7 mouse cellular contexts compared by ENCODE assay signal in genomic region chr14:20178593-20178992, GRCm38 (mm10). TPM values are rescaled to one million over a fixed set of nuclear protein-coding genes. Genes with fewer than 3 reads are reported as not detected.
DNase-seq lines count a peak whose midpoint lies in the region; ATAC-seq lines count a peak whose summit lies in the region.

No protein-coding gene starts in this region.

- H3K4me3 ChIP-seq in kidney, embryonic 16.5 days (ENCODE audit: low read length) = peak overlapping the region; percentile 49
- no peak overlapping the region for H3K4me3 ChIP-seq in embryonic facial prominence, embryonic 12.5 days
- peak overlapping the region; percentile 78 for H3K4me3 ChIP-seq in liver, embryonic 13.5 days (replicated peaks)

- intact Hi-C loops in left cerebral cortex, postnatal 36 days (cut with DNase I) = no loop called here

- WGBS in kidney, embryonic 16.5 days = 32% methylated on average over 4 of the region's 4 CpGs
- 14% methylated on average over 4 of the region's 4 CpGs for WGBS in embryonic facial prominence, embryonic 12.5 days
- 28% methylated on average over 4 of the region's 4 CpGs for WGBS in liver, embryonic 13.5 days (ENCODE audit: insufficient replicate concordance)

- ATAC-seq in kidney, embryonic 16.5 days (ENCODE audit: low FRiP score, low TSS enrichment) = no peak
- no peak for ATAC-seq in embryonic facial prominence, embryonic 12.5 days (ENCODE audit: insufficient number of reproducible peaks, insufficient read depth, low FRiP score, low TSS enrichment)
- ATAC-seq in liver, embryonic 13.5 days (ENCODE audit: low read depth) = no peak

- H3K4me2 ChIP-seq in kidney, embryonic 16.5 days (replicated peaks; ENCODE audit: low read depth, low read length) = peak overlapping the region; percentile 85
- H3K4me2 ChIP-seq in embryonic facial prominence, embryonic 12.5 days (replicated peaks) = peak overlapping the region; percentile 20
- peak overlapping the region; percentile 95 for H3K4me2 ChIP-seq in liver, embryonic 13.5 days

- no peaks in the 10 kb centered on the region for H3K27me3 ChIP-seq in kidney, embryonic 16.5 days (ENCODE audit: insufficient read depth, low read length)
- no peaks in the 10 kb centered on the region for H3K27me3 ChIP-seq in embryonic facial prominence, embryonic 12.5 days
- no peaks in the 10 kb centered on the region for H3K27me3 ChIP-seq in liver, embryonic 13.5 days

- H3K9me3 ChIP-seq in kidney, embryonic 16.5 days (ENCODE audit: low read length) = no peaks in the 10 kb centered on the region
- H3K9me3 ChIP-seq in embryonic facial prominence, embryonic 12.5 days = no peaks in the 10 kb centered on the region
- H3K9me3 ChIP-seq in liver, embryonic 13.5 days (replicated peaks) = no peaks in the 10 kb centered on the region

- no peak for DNase-seq in kidney, postnatal 4 days
- peak; percentile 88 for DNase-seq in ES-CJ7 (ENCODE audit: low read depth, low spot score)
- DNase-seq in liver, embryonic 13.5 days = no peak
- no peak for DNase-seq in urinary bladder, postnatal 4 days (ENCODE audit: low spot score in 2 of 2)
- DNase-seq in left cerebral cortex, postnatal 36 days (ENCODE audit: low spot score in 2 of 2) = no peak

- H3K9ac ChIP-seq in kidney, embryonic 16.5 days (replicated peaks; ENCODE audit: low read length) = peak overlapping the region; percentile 48
- no peak overlapping the region for H3K9ac ChIP-seq in embryonic facial prominence, embryonic 12.5 days
- peak overlapping the region; percentile 86 for H3K9ac ChIP-seq in liver, embryonic 13.5 days

- peaks cover 3% of the 10 kb centered on the region; the same call in 1 of the 2 replicates for H3K36me3 ChIP-seq in kidney, embryonic 16.5 days (ENCODE audit: insufficient read depth, low read length)
- H3K36me3 ChIP-seq in embryonic facial prominence, embryonic 12.5 days = no peaks in the 10 kb centered on the region
- no peaks in the 10 kb centered on the region; the same call in 1 of the 2 replicates for H3K36me3 ChIP-seq in liver, embryonic 13.5 days

- H3K4me1 ChIP-seq in kidney, embryonic 16.5 days (ENCODE audit: insufficient read depth, low read length) = peaks cover 27% of the 10 kb centered on the region
- H3K4me1 ChIP-seq in embryonic facial prominence, embryonic 12.5 days = peaks cover 32% of the 10 kb centered on the region
- peaks cover 73% of the 10 kb centered on the region for H3K4me1 ChIP-seq in liver, embryonic 13.5 days (replicated peaks)

- H3K27ac ChIP-seq in kidney, embryonic 16.5 days (ENCODE audit: low read length) = peak overlapping the region; percentile 65
- no peak overlapping the region for H3K27ac ChIP-seq in embryonic facial prominence, embryonic 12.5 days
- peak overlapping the region; percentile 0; the same call in 1 of the 2 replicates for H3K27ac ChIP-seq in liver, embryonic 13.5 days

RNA-seq across cellular contexts. Expression of gene Kcnk5, which starts 3.0 kb away (rescaled TPM):
- polyA plus RNA-seq in kidney, embryonic 16.5 days (2015; fragmentation: Nextera tagmentation; extraction: Ambion mirVana) = 21.9 and 22.7 TPM in 2 replicates
- polyA plus RNA-seq in embryonic facial prominence, embryonic 12.5 days (2016; fragmentation: Nextera tagmentation; extraction: Ambion mirVana) = 6.5 and 6.9 TPM in 2 replicates
- polyA plus RNA-seq in liver, embryonic 13.5 days (2015; fragmentation: Nextera tagmentation; extraction: Ambion mirVana) = 6.2 and 6.7 TPM in 2 replicates
- total RNA-seq in left cerebral cortex, postnatal 36 days (2021) = under 1 TPM; 0.41 to 0.47 TPM

RNA-seq across cellular contexts. Expression of gene Saysd1, which starts 40.3 kb away (rescaled TPM):
- polyA plus RNA-seq in kidney, embryonic 16.5 days (2015; fragmentation: Nextera tagmentation; extraction: Ambion mirVana) = 13.4 and 13.6 TPM in 2 replicates
- polyA plus RNA-seq in embryonic facial prominence, embryonic 12.5 days (2016; fragmentation: Nextera tagmentation; extraction: Ambion mirVana) = 11.0 and 11.5 TPM in 2 replicates
- 3.7 and 4.1 TPM in 2 replicates for polyA plus RNA-seq in liver, embryonic 13.5 days (2015; fragmentation: Nextera tagmentation; extraction: Ambion mirVana)
- 1 to 10 TPM; 4.5 to 5.2 TPM for total RNA-seq in left cerebral cortex, postnatal 36 days (2021)

Comparison
In these comparisons a context has a peak if more than half of its experiments do, and no peak if none do; other contexts are left out.
1. H3K4me2 ChIP-seq: peak in every context shown above with its lines; median percentile 95 in liver, embryonic 13.5 days; 85 in kidney, embryonic 16.5 days; 20 in embryonic facial prominence, embryonic 12.5 days.